Mouse (Mus musculus): ENCODE results near the gene Gm20458.
A peak's percentile ranks its signal among the peaks of the same experiment; 100 is the strongest.

Gene Gm20458

DNA sequence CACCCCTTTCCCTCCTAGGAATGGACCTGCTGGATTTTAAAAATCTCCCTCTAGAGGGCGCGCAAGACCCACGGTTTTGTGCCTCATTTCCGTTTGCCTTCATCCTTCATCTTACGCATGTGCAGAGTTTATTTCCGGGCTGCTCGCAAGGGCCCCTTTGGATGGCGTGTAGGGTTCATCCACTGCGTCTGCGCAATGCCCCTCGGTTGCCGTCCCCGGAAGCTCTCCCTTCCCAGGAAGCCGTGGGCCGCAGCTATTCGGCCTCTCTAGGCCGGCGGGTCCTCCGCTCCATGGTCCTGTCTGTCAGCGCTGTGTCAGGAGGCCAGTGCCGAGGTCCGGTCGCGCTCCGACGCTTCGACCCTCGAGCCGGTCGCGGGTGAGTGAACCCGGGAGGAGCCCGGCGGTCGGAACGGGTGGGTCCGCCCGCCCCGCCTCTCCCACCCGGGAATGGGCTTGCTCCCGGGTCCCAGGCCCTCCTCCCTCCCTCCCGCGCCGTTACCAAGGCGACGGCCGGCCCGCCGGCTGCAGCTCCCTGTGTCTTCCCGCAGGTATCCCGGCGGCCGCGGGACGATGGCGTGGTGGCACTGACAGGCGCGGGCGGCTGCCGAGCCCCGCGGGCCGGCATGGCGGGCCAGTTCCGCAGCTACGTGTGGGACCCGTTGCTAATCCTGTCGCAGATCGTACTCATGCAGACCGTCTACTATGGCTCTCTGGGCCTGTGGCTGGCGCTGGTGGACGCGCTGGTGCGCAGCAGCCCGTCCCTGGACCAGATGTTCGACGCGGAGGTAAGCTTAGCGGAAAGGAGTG is at the start of gene Gm20458:
Gene Gm20458 (plus strand): TSS at position 223 of the 807 bp plus-strand sequence.
- peak; percentile 98 for DNase-seq (ENCODE audit: low read depth, low spot score)

DNA sequence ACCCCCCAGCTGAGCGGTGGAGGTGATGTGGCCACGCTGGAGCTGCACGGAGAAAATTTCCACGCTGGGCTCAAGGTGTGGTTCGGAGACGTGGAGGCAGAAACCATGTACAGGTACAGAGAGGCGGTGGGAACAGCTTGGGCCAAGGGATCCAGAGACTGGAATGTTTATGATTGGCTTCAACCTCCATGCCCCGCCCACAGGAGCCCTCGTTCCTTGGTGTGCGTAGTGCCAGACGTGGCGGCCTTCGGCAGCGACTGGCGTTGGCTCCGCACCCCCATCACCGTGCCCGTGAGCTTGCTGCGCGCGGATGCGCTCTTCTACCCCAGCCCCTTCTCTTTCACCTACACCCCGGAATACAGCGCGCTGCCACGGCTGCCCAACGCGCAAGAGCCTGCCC is 46.6 kb upstream of the Gm20458 start:
- DNase-seq (ENCODE audit: low read depth, low spot score), result no peak

DNA sequence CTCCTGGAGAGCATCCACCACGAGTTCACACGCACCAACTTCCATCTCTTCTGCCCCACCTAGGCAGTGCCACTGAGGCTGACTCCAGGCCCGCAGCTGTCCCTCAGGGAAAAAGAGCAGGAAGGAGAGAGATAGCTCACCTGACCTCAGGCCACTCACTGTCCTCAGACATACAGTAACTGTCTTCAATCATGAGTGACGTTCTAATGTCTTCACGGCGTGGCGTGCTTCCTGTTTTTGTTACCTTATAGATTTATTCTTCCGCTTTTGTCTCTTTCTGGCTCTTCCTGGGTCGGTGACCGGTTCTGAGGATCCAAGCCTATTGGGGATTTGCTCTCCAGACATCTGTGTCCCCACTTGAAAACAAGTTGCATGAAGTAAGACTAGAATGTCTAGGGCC is 46.2 kb upstream of the Gm20458 start:
- DNase-seq (ENCODE audit: low read depth, low spot score), result no peak

DNA sequence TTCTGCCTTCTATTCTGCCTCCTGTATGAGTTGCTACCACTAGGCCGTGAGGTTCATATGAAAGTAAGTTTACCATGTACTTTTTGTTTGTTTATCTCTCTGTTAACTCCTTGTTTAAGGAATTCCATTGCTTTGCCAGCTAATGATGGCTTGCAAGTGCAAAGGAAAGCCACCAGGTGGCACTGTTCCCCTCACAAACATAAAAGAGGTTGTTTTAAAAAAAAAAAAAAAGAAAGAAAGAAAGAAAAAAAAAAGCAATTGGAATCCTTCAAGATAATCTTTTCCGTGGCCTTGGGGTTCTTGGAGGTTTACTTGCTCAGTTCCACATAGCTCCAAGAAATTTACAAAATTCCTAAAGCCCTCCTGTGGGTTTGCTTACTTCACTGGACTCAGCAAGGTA is 43.6 kb upstream of the Gm20458 start:
- DNase-seq (ENCODE audit: low read depth, low spot score), result peak; percentile 66

DNA sequence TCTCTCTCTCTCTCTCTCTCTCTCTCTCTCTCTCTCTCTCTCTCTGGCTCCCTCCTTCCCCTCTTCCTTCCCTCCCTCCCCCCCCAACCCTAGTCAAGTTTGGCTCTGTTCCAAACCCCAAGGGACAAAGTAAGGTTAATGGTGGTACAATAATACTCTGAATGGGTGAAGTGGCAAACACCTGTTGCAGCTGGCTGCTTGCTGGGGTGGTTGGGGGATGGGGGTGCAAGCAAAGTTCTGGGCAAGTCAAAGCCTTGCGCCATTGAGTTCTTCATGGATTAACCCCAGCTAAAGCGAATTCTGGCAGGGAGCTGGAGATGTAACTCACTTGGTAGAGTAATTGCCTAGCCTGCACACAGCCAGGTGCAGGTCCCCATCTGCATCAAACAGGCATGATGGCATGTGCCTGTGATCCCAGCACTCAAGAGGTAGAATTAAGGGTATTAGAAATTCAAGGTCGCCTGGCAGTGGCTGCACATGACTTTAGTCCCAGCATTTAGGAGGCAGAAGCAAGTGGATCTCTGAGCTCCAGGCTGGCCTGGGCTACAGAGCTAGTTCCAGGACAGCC is 42.4 kb upstream of the Gm20458 start:
- no peak for DNase-seq (ENCODE audit: low read depth, low spot score)

DNA sequence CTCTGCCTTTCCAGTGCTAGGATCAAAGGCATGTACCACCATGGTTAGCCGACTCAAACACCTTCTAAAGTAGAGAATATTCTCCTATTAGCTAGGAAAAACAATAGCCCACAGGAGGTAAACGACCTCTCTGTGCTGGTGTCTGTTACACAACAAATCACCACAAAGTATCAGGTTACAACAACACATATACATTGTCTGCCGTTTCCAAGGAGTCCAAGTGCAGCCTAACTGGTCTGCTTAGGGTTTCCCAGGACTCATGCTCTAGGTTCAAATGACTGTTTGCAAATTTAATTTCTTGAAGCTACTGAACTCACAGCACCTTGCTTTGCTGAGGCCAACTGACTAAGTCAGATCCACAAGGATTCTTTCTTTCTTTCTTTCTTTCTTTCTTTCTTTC is 41.3 kb upstream of the Gm20458 start:
- DNase-seq (ENCODE audit: low read depth, low spot score), result no peak

DNA sequence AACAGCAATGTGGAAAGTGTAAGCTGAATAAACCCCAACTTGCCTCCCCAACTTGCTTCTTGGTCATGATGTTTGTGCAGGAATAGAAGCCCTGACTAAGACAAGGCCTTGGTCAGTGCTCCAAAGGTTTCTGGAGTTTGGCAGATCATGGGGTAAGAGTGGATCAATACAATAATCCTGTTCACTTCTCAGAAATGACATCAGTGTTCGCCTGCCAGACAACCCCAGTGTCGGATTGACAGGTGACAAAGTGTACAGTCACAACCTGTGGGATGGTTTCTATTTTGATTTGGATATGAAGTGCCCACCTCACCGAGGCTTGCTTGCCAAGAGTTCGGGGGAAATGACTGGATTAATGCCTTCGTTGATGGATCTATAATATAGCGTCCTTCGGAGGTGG is 39.5 kb upstream of the Gm20458 start:
- no peak for DNase-seq (ENCODE audit: low read depth, low spot score)

DNA sequence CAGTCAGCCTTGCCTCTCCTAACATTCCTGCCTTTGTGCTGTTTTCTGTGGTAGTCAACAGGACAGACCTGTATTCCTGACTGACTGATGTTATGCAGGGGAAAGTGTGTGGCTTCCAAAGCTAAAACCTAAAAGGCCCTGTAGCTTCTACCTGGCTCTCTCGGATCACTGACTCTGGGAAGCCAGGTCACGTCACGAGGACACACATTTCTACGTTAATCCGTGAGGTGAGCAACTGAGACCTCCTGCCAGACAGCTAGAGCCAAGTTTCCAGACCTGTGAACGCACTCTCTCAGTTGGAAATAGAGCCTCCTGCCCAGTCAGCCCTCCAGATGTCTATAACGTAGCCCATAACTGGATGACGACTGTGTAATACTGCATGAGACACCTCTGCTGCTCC is 38.8 kb upstream of the Gm20458 start:
- no peak for DNase-seq (ENCODE audit: low read depth, low spot score)

DNA sequence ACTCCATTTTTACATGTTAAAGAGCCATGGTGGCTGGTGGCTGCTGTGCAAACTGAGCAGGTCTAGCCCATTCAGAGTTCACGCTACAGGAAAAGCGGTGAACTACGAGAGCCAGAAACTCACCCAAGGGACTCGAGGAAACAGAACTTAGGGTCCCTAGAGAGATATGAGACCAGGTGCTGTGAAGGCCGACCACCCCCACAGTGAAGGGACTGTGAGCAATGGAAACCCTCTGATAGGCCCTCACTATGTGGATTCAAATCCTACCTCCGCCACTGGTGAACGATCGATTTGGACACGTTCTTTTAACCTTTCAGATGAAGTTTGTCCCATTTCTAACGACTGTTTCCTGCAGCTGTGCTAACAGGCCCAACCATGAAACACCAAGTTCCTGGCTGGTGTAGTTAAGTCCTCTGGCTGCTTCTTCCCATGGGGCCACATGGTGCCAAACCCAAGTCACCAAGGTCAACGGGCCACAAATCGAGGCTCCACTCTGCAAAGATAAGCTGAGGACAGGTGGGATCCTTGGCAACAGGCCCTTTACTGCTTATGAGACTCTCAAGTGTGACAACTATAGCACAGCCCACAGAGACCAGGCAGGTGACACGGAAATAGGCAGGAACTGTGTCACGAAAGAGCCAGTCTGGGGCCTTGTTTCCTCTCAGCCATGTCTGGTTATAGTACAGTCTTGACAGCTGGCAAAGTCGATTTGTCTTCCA is 37.9 kb upstream of the Gm20458 start:
- no peak for DNase-seq (ENCODE audit: low read depth, low spot score)

DNA sequence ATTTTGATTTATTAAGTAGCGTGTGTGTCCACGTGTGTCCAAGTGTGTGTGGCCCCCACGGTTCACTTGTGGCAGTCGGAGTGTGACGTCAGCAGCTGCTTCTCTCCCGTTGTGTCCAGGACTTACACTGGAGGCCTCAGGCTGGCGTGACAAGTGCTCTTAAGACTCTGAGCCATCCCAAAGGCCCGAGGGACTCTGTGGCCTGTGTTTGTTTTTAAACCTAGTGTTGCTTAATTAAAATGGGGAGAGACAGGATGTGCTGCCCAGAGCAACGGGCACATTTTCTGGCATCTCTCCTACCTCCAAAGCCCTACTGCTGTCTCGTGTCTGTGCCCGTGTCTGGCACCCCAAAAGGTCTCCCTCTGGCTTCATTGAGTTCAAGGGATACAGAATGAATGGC is 37.3 kb upstream of the Gm20458 start:
- no peak for DNase-seq (ENCODE audit: low read depth, low spot score)

DNA sequence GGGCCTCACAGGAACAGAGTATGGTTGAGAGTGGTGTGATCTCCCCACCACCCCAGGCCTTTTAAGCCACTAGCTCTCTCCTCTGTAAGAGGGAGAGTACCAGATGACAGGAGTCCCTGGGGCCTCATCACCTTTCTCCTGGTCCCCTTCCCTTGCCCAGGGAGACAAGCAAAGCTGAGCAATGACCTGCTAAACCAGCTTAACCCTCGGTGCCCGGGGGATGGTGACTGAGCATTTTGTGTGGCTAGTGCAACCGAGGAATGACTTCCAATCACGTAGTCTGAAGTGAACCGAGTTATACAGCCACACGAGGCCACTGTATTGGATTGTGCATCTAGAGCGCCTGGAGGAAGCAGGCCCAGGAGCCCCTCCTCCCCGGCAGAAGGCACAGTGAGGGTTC is 36.4 kb upstream of the Gm20458 start:
- no peak for DNase-seq (ENCODE audit: low read depth, low spot score)

DNA sequence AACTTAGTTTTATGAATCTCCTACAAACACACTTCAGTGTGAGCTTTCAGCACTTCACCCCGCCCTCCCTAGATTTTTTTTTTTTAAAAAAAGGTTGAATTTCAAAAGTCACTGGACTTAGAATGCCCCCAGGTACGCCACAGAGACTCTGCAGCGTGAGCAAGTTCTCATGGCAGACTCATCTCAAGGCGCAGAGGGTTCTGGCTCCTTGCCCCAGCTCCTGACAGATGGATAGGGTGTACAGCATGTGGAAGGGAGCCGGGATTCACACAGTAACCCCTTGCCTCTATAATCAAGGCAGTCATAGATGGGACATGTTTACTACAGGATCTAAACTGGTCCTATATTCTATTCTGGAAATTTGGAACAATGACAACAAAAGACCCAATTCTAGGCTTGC is 35.4 kb upstream of the Gm20458 start:
- DNase-seq (ENCODE audit: low read depth, low spot score), result no peak

DNA sequence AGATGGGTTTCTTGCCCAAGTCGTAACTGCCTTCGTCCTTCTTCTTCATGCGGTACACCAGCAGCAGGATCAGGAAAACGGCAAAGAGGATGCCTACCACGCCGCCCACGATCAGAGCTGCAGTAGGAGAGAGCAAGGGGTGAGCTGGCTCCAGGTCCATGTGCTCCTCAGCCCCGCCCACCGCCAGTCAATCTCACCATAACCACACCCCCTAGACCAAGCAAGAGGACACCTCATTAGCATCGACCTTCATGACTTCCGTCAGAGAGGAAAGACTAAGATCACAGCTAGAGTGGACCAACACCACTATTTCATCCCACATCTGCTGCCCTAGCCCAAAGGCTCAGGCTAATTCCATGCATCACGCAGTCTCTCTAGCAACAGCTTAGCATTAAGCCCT is 34.6 kb upstream of the Gm20458 start:
- DNase-seq (ENCODE audit: low read depth, low spot score), result no peak

DNA sequence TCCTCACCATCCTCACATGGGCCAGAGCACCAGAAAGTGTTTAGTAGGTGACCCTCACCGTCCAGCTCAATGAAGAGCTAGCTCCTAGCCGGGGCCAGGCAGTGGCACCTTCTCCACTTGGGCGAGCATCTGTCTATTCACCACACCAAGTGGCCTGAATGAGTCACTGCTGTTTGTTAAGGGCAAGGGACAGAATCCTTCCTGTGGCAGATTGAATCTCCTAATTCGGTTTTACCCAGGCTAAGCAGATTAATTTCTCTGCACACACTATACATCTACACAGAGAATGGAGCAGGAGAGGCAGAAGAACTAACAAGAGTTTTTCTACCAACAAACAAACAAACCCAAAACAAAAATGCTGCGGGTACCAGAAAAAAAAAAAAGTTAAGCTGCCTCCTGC is 33.8 kb upstream of the Gm20458 start:
- no peak for DNase-seq (ENCODE audit: low read depth, low spot score)

DNA sequence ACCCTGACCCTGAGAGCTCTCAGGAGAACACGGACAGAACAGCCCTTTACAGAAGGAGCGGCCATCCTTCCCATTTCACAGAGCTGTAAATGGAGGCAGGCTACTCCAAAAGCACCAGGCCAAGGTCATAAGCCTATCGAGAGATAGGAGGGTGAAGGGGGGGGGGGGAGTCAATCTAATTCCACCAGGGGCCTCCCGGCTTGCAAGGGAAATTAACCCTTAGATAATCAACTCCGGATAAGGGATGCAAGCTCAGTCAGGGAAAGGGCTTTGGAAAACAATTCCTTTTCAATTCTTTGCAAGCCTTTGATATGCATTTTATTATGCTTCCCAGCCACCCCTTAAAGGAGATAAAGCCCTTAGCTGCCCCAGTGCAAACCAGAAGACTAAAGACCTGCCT is 32.3 kb upstream of the Gm20458 start:
- no peak for DNase-seq (ENCODE audit: low read depth, low spot score)

DNA sequence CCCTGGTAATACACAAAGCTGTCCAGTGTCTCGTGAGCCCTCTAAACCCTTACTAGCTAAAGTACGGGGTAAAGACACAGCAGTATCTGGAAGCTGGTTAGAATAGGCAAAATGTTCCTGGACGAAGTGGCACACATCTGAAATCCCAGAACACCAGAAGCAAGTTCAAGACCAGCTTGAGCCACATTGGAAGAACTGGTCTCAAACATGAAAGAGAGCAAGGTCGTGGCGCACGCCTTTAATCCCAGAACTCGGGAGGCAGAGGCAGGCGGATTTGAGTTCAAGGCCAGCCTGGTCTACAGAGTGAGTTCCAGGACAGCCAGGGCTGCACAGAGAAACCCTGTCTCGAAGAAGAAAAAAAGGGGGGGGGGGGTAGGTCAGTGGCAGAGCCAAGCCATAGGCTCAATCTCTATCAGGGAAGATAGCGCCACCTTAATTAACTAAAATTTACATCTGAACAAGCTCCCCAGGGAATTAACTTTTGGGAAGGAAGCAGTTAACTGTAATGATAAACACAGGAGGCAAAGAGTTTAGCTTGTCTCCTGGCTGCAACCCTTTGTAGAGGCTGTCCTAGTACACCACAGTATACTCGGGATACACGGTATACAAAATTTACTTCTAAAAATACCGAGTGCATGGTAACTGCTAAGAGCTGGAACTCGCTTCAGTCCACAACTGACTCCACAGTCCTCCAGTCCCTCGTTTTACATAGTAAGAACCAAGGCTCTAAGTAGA is 30.7 kb upstream of the Gm20458 start:
- no peak for DNase-seq (ENCODE audit: low read depth, low spot score)

DNA sequence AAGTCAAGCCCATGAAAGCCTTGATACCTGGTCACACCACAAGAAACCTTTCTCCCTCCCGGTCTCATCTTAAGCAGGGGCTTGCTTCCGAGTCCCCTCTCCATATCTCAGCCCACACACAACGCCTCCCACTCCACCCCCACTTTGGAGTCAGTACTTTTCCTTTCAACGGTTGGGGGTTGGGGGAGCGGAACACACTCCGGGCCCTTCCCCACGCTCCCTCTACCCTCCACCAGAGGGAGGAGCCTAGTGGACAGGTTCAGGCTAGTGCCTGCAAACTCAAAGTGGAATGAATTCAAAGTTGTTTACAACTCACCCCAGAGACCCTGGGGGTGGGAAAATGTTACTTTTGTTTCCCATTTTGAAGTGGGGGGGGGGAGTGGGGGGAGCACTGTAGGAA is 30.1 kb upstream of the Gm20458 start:
- no peak for DNase-seq (ENCODE audit: low read depth, low spot score)

DNA sequence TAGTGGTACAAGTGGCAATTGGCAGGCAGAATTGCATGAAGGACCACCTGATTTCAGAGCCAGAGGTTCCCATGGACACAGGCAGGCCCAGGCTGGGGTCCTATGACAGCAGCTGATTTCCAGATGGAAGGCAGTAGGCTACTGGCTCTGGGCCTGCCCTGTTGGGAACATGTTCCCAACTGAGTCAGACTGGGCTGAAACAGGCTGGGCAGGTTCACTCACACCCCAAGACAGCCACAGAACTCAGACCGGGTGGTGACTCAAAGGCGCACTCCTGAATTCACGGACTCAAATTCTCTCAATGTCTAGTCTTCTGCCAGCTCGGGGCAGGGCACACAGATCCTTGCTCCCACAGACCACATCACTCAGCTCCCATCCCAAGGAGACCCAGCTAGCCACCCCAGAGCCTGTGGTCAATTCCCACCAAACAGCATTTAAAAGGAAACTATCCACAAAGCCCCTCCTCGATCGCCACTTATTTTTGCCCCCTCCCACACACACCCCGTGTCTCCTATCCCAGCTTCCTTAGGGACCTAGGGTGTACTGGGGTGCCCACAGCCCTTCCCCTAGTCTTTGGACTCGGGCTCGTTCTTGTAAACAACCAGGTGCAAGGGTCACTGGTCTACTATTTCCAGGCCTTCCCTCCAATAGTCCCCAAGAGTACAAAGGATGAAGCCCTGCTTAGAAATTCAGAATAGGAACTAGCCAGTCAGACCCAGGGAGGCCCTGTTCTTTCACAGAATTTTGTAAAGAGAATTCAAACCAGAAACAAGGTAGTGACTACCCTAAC is 28.9 kb upstream of the Gm20458 start:
- no peak for DNase-seq (ENCODE audit: low read depth, low spot score)

DNA sequence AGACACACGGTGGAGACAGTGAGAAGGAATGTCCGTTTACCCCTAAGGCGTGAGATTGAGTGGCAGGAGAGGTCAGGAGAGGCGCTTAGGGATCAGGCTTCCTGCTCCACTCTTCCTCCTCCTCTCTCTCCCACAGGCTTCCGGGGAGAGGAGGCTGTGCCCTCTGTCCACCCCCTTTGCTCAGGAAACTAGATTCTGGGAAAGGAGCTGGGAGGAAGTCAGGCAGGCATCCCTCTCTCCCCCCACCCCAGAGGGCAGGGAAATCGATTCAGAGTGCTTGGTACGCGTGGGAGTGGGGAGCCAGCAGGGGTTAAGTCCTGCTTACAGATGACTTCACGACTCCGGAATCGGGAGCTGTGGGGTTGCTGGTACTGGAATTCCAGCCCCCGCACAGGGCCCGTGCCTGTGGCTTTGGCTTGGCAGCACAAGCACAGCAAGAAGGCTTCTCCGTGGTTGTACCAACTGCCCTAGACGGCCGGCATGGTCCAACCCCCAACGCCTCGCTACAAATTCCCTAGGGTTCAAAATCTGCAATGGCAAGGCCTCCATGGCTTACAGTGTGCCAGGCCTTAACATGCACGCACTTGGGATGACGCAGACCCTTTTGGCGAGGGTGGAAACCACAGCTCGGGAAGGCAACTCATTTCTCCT is 28.1 kb upstream of the Gm20458 start:
- no peak for DNase-seq (ENCODE audit: low read depth, low spot score)

DNA sequence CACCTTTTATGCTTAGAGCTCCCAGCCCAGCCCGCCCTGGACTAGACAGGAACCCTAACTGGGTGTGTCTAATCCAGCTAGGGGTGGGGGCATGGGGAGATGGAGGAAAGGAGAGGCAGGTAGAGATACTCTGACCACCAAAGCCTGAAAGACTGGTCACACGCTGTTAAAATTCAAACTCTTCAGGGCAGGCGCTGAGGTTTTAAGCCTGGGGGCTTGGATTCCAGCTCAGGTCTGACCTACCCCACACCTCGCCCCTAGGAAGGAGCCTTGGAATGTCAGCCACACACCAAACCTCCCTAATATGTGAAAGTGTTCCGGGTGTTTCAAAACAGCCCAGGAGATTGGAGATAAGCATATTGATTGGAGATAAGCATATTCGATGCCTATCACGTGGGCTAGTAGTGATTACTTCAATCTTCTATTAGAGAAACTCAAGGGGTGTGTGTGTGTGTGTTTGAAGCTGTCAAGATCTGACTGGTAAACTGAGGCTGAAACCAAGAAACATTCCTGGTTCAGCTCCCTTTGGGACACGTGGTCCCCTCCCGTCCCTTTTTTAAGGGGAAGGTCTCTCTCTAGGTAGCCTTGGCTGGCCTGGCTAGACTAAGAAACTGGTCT is 27.4 kb upstream of the Gm20458 start:
- DNase-seq (ENCODE audit: low read depth, low spot score), result no peak

DNA sequence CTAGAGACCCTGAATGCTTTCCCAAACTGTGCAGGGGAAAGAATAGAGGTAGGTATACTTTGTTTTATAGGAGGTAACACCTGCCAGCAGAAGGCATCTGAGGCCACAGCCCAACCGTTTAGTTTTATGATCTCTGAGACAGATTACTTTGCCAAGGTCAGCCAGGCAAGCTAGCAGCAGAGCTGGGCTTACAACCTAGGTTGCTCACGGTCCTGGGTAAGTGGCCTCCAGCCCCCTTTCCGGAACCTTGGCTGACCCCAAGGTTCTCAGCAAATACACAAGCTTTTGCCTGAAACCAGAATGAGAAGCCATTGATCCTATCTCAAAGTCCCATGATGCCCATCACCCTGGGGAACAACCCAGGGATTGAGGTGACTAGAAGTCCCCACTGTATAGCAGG is 26.1 kb upstream of the Gm20458 start:
- DNase-seq (ENCODE audit: low read depth, low spot score), result no peak
